Mouse (Mus musculus) limb, embryonic 10.5 days (tissue): ENCODE data around the gene Sigmar1. TPM values are rescaled to one million over a fixed set of nuclear protein-coding genes. Genes with fewer than 3 reads are reported as not detected.
A peak's percentile ranks its signal among the peaks of the same experiment; 100 is the strongest.
"Not testable (repeated sequence)": the region's sequence is repeated elsewhere in the genome, so short reads cannot be mapped to it uniquely, and the experiment has no call there.

Experiments
- DNase-seq: peaks from one replicate; pipeline ENCODE4 v3.0.0-alpha.2; 2017; ENCODE audit warnings: low spot score
- H3K27ac ChIP-seq: fragments of 300-500 bp; sonication (generic); 2 replicates; pipeline ENCODE4 v1.5.1; 2016; ENCODE audit warnings: mild to moderate bottlenecking
- H3K27me3 ChIP-seq: fragments of 300-500 bp; sonication (generic); 2 replicates; pipeline ENCODE4 v1.6.1; 2016; ENCODE audit warnings: low read depth, mild to moderate bottlenecking; ENCODE audit not compliant: poor library complexity, severe bottlenecking
- H3K36me3 ChIP-seq: fragments of 300-500 bp; sonication (generic); 2 replicates; pipeline ENCODE4 v1.6.1; 2016; ENCODE audit warnings: mild to moderate bottlenecking, moderate library complexity
- H3K4me1 ChIP-seq: fragments of 300-500 bp; sonication (generic); 2 replicates; pipeline ENCODE4 v1.6.1; 2016
- H3K4me3 ChIP-seq: fragments of 300-500 bp; sonication (generic); 2 replicates; pipeline ENCODE4 v1.5.1; 2016; ENCODE audit warnings: mild to moderate bottlenecking, moderate library complexity
- H3K9me3 ChIP-seq: fragments of 300-500 bp; sonication (generic); replicated peaks from 2 replicates; pipeline ENCODE4 v1.6.1; 2016; ENCODE audit warnings: mild to moderate bottlenecking
- WGBS: fragments of 180-500 bp; shearing (Covaris S2); methylation state at CpG from one replicate; pipeline ENCODE4 v1.1.7; 2016; 5-methylcytosine and 5-hydroxymethylcytosine counted together
- polyA plus RNA-seq: library from polyadenylated mRNA; unstranded; fragments of >200 nt; fragmentation: Nextera tagmentation; extraction: Ambion mirVana; gene quantifications from 2 replicates; pipeline ENCODE4 v1.2.1, GENCODE M21; 2016

Sigmar1 gene
- polyA plus RNA-seq = 83.7 and 91.1 TPM in 2 replicates

DNA sequence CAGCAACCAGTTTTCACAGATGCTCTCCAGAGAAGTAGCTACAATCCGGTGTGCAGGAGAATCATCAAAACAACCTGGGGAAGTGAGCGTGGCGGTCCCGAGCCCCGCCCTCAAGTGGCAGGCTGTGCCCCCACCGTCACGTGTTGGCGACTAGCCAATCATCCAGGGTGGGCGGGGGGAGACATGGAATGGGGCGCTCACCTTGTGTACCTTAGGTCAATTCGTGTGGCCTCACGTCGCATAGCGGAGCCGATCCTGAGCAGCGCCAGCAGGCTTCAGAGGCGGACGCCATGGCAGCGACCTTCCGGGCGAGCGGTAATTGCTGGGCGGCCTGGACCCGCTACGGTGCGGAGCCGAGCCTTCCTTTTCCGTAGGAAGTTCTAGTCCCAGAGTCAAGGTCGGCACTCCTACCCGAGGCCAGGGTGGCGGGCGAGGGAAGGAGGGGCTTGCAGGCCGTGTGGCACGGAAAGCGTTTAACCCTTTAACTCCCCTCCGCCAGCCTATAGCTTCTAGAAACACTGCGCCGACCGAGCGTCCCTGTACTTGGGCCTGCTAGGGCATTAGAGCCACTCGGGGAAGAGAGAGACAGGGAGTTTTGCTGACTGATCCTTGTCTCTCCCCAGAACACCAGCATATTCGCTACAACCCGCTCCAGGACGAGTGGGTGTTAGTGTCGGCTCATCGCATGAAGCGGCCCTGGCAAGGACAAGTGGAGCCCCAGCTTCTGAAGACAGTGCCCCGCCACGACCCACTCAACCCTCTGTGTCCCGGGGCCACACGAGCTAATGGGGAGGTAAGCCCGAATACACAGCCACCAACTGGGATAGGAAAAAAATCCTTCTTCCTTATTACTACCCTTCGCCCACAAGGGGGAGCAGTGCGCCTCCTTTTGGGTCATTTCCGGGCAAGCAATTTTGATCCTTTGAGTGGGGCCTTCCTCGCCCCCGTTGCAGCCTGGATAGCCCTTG lies at the start of gene Sigmar1:
Gene Sigmar1, minus strand, starts transcription at position 820 of the 968 bp plus-strand sequence.
- H3K4me1 ChIP-seq = peaks cover 36% of the 10 kb centered on the region
- peak within 1 kb of the TSS; percentile 85 for H3K4me3 ChIP-seq
- under 1% methylated on average over 57 of the region's 57 CpGs for WGBS
- H3K36me3 ChIP-seq = peaks cover 26% of the 10 kb centered on the region
- peak; percentile 91 for DNase-seq
- no peaks in the 10 kb centered on the region for H3K27me3 ChIP-seq
- H3K9me3 ChIP-seq = no peaks in the 10 kb centered on the region
- H3K27ac ChIP-seq = peak within 1 kb of the TSS; percentile 89

GRCm38 (mm10) chr4:41783197-41783596 lies 27.2 kb upstream of the Sigmar1 start:
- not testable (repeated sequence) for H3K4me1 ChIP-seq, H3K36me3 ChIP-seq, H3K4me3 ChIP-seq, H3K27me3 ChIP-seq, H3K9me3 ChIP-seq, DNase-seq, H3K27ac ChIP-seq
- WGBS = 47% methylated on average over 3 of the region's 3 CpGs

DNA sequence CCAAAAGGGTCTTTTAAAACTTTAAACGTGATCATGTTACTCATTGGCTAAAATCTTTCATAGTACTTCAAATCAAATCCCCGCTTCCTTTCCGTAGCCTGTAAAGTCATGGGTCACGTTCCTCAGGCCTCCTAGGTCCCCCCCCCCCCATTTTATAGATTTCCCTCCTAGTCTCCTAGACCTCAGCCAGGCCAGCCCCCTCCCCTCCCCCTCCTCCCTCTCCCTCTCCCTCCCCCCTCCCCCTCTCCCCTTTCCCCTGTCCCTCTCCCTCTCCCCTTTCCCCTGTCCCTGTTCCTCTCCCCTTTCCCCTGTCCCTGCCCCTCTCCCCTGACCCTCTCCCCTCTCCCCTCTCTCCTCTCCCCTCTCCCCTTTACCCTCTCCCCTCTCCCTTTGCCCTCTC lies 26.8 kb upstream of the Sigmar1 start:
- H3K27me3 ChIP-seq, DNase-seq, H3K4me3 ChIP-seq, H3K27ac ChIP-seq, H3K4me1 ChIP-seq, H3K9me3 ChIP-seq, H3K36me3 ChIP-seq: not testable (repeated sequence)
- WGBS = 22% methylated on average over 4 of the region's 4 CpGs

GRCm38 (mm10) chr4:41781748-41782485 lies 26.0 kb upstream of the Sigmar1 start:
- H3K36me3 ChIP-seq, H3K9me3 ChIP-seq, H3K4me3 ChIP-seq, H3K4me1 ChIP-seq, H3K27ac ChIP-seq, H3K27me3 ChIP-seq: not testable (repeated sequence)
- 17% methylated on average over 18 of the region's 21 CpGs for WGBS
- peak; percentile 29 for DNase-seq

- H3K27ac ChIP-seq, H3K36me3 ChIP-seq, H3K4me3 ChIP-seq, H3K9me3 ChIP-seq, DNase-seq, H3K4me1 ChIP-seq, H3K27me3 ChIP-seq: not testable (repeated sequence)
- WGBS = 27% methylated on average over 9 of the region's 9 CpGs
Observed at GRCm38 (mm10) chr4:41781271-41781670, 25.3 kb upstream of the Sigmar1 start.

DNA sequence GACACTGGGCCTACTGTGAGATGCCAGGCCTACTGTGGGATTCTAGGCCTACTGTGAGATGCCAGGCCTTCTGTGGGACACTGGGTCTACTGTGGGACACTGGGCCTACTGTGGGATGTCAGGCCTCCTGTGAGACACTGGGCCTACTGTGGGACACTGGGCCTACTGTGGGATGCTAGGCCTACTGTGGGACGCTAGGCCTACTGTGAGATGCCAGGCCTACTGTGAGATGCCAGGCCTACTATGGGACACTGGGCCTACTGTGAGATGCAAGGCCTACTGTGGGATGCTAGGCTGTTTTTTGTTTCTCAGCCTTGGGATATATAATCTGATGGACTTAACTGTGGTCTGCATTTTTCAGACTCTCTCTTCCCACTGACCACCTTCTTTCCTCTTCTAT lies 19.9 kb upstream of the Sigmar1 start:
- DNase-seq, H3K9me3 ChIP-seq, H3K27ac ChIP-seq, H3K36me3 ChIP-seq, H3K4me3 ChIP-seq, H3K27me3 ChIP-seq, H3K4me1 ChIP-seq: not testable (repeated sequence)
- WGBS = 89% methylated on average over 1 of the region's 1 CpGs

- 70% methylated on average over 3 of the region's 3 CpGs for WGBS
- not testable (repeated sequence) for H3K36me3 ChIP-seq, H3K27ac ChIP-seq, DNase-seq, H3K4me1 ChIP-seq, H3K9me3 ChIP-seq, H3K27me3 ChIP-seq
- peak overlapping the region; percentile 50; the same call in 1 of the 2 replicates for H3K4me3 ChIP-seq
Observed at GRCm38 (mm10) chr4:41774506-41774905, 18.5 kb upstream of the Sigmar1 start.

GRCm38 (mm10) chr4:41774002-41774401 lies 18.0 kb upstream of the Sigmar1 start, which contains the start of gene Ccl27a:
Ccl27a (minus strand) TSS chr4:41774247.
- DNase-seq = peak; percentile 86
- peak within 1 kb of the TSS; percentile 50 for H3K4me3 ChIP-seq
- H3K27ac ChIP-seq = peak within 1 kb of the TSS; percentile 63; the same call in 1 of the 2 replicates
- under 1% methylated on average over 12 of the region's 14 CpGs for WGBS
- not testable (repeated sequence) for H3K27me3 ChIP-seq, H3K9me3 ChIP-seq, H3K4me1 ChIP-seq, H3K36me3 ChIP-seq

GRCm38 (mm10) chr4:41773502-41773901 lies 17.5 kb upstream of the Sigmar1 start:
- Histone ChIP-seq H3K4me3 (peak overlapping the region; percentile 50), H3K27ac (peak overlapping the region; percentile 63; the same call in 1 of the 2 replicates)
- peak; percentile 68 for DNase-seq
- not testable (repeated sequence) for H3K4me1 ChIP-seq, H3K9me3 ChIP-seq, H3K36me3 ChIP-seq, H3K27me3 ChIP-seq
- WGBS = under 1% methylated on average over 19 of the region's 25 CpGs

- H3K27me3 ChIP-seq, H3K27ac ChIP-seq, H3K4me1 ChIP-seq, H3K9me3 ChIP-seq: not testable (repeated sequence)
- H3K4me3 ChIP-seq = peak overlapping the region; percentile 33
- 2% methylated on average over 9 of the region's 16 CpGs for WGBS
- peaks cover 11% of the 10 kb centered on the region for H3K36me3 ChIP-seq
- DNase-seq = peak; percentile 46
Observed at GRCm38 (mm10) chr4:41772946-41773345, 17.0 kb upstream of the Sigmar1 start.

GRCm38 (mm10) chr4:41767301-41767700 lies 11.3 kb upstream of the Sigmar1 start:
- WGBS = 86% methylated on average over 10 of the region's 10 CpGs
- not testable (repeated sequence) for H3K27ac ChIP-seq, DNase-seq, H3K27me3 ChIP-seq, H3K4me3 ChIP-seq, H3K9me3 ChIP-seq
- peaks cover 18% of the 10 kb centered on the region for H3K4me1 ChIP-seq
- H3K36me3 ChIP-seq = peaks cover 37% of the 10 kb centered on the region

- Histone ChIP-seq H3K36me3 (peaks cover 40% of the 10 kb centered on the region), H3K4me1 (peaks cover 50% of the 10 kb centered on the region), H3K27ac (peak overlapping the region; percentile 90), H3K4me3 (peak overlapping the region; percentile 64; the same call in 1 of the 2 replicates)
- DNase-seq, H3K27me3 ChIP-seq, H3K9me3 ChIP-seq: not testable (repeated sequence)
- WGBS = 77% methylated on average over 4 of the region's 6 CpGs
Observed at GRCm38 (mm10) chr4:41763176-41763575, 7.2 kb upstream of the Sigmar1 start.

DNA sequence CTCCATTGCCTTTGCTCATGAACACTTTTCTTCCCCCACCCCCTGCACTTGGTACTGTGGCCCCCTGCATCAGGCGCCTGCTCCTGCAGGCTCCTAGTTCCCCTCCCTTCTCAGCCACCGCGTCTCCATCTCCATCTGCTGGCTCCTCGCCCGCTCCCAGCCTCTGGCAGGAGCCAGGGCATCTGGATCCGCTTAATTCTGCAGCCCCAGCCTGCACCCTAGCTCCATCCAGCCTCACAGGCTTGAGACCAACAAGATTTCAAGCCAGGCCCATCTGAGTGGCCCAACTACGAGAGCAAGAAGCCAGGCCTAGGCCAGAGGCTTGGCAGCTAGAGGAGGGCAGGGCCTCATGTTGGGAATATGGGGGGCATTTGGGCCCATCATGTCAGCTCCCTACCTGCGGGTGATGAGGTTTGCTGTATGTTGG lies 6.7 kb upstream of the Sigmar1 start:
- 13% methylated on average over 8 of the region's 8 CpGs for WGBS
- Histone ChIP-seq H3K27ac (peak overlapping the region; percentile 90), H3K36me3 (peaks cover 40% of the 10 kb centered on the region), H3K4me3 (peak overlapping the region; percentile 64), H3K4me1 (peaks cover 53% of the 10 kb centered on the region)
- H3K9me3 ChIP-seq, H3K27me3 ChIP-seq: not testable (repeated sequence)
- peak; percentile 79 for DNase-seq
